Mouse (Mus musculus) heart, postnatal 10 days (tissue): ENCODE results near the gene Coa3. TPM values are rescaled to one million over a fixed set of nuclear protein-coding genes. Genes with fewer than 3 reads are reported as not detected.
"Not testable (repeated sequence)": the region's sequence is repeated elsewhere in the genome, so short reads cannot be mapped to it uniquely, and the experiment has no call there.

Experiments
- DNase-seq, 2 experiments: peaks; one replicate each; pipeline ENCODE4 v3.0.0; 2021
- intact Hi-C: fragments of 180-260 bp; cut with DNase I; formaldehyde crosslinking; loops from one replicate; pipeline ENCODE4 v1.15.1; 2025
- total RNA-seq, 2 experiments: library from RNA; stranded (reverse); gene quantifications; 2 replicates each; pipeline ENCODE4 v1.2.3; 2021

The Coa3 gene
- 10 to 100 TPM; 84.2 to 92.6 TPM for total RNA-seq

- peak; percentile 90 to 92 for DNase-seq
- intact Hi-C loops, result loop anchor here (2.0 kb wide), 1 partner anchor 26 kb away; the partner anchor contains the start of gene Vps25
These were observed at the start of gene Coa3, which contains the start of gene Cntd1 for GRCm38 (mm10) chr11:101278223-101279192. TSS of gene Coa3 (minus strand) at chr11:101279114. TSS of gene Cntd1 (plus strand) at chr11:101279012.

GRCm38 (mm10) chr11:101327311-101327710, 48.4 kb upstream of the Coa3 start:
- intact Hi-C loops, result no loop called here
- no peak for DNase-seq

- intact Hi-C loops, result no loop called here
- no peak for DNase-seq
These were observed 47.2 kb upstream of the Coa3 start for GRCm38 (mm10) chr11:101326147-101326546.

GRCm38 (mm10) chr11:101325201-101325600, 46.3 kb upstream of the Coa3 start:
- DNase-seq, intact Hi-C loops: not testable (repeated sequence)

- DNase-seq, result no peak
- intact Hi-C loops, result no loop called here
These were observed 45.8 kb upstream of the Coa3 start, which contains the start of gene Aoc2 for GRCm38 (mm10) chr11:101324763-101325162. TSS of gene Aoc2 (plus strand) at chr11:101325063.

- intact Hi-C loops, result loop anchor here (1.0 kb wide), 1 partner anchor 72 kb away; no protein-coding TSS in a partner anchor
These were observed 44.7 kb upstream of the Coa3 start for GRCm38 (mm10) chr11:101323609-101324008.

GRCm38 (mm10) chr11:101316501-101316917, 37.6 kb upstream of the Coa3 start:
- intact Hi-C loops, result no loop called here
- DNase-seq, result no peak

More at GRCm38 (mm10) chr11:101323609-101324008, 44.7 kb upstream of the Coa3 start:
- peak; percentile 84 to 88 for DNase-seq

- intact Hi-C loops, result no loop called here
- DNase-seq, result peak; percentile 95 to 96
These were observed 37.0 kb upstream of the Coa3 start, which contains the start of gene Psme3 for GRCm38 (mm10) chr11:101315665-101316500. TSS of gene Psme3 (plus strand) at chr11:101316213.

- no peak for DNase-seq
- intact Hi-C loops, result no loop called here
These were observed 36.3 kb upstream of the Coa3 start for GRCm38 (mm10) chr11:101315082-101315650.

- no peak for DNase-seq
- intact Hi-C loops, result no loop called here
These were observed 35.7 kb upstream of the Coa3 start for GRCm38 (mm10) chr11:101314567-101314966.

GRCm38 (mm10) chr11:101312150-101312549, 33.2 kb upstream of the Coa3 start:
- no peak for DNase-seq
- intact Hi-C loops, result no loop called here

- no peak for DNase-seq
- intact Hi-C loops, result no loop called here
These were observed 32.2 kb upstream of the Coa3 start for GRCm38 (mm10) chr11:101311083-101311482.

- DNase-seq, result no peak
- intact Hi-C loops, result loop anchor here (10.0 kb wide), 1 partner anchor 213 kb away; the partner anchor contains the start of gene Psmc3ip
These were observed 28.8 kb upstream of the Coa3 start for GRCm38 (mm10) chr11:101307744-101308143.

- intact Hi-C loops, result loop anchor here (1.0 to 10.0 kb wide), 3 partner anchors 49 to 207 kb away; partner anchors contain the start of genes Psmc3ip and Vps25
- DNase-seq, result peak; percentile 96 to 99
These were observed 23.3 kb upstream of the Coa3 start, which contains the start of gene Becn1 for GRCm38 (mm10) chr11:101302004-101302798. TSS of gene Becn1 (minus strand) at chr11:101302286.

- intact Hi-C loops, result loop anchor here (1.0 to 10.0 kb wide), 3 partner anchors 49 to 207 kb away; partner anchors contain the start of genes Psmc3ip and Vps25
- no peak for DNase-seq
These were observed 22.5 kb upstream of the Coa3 start for GRCm38 (mm10) chr11:101301299-101302003.

- intact Hi-C loops, result loop anchor here (10.0 kb wide), 1 partner anchor 206 kb away; the partner anchor contains the start of gene Psmc3ip
- no peak for DNase-seq
These were observed 22.0 kb upstream of the Coa3 start for GRCm38 (mm10) chr11:101300881-101301280.

GRCm38 (mm10) chr11:101295191-101295590, 16.3 kb upstream of the Coa3 start:
- intact Hi-C loops, result no loop called here
- no peak for DNase-seq

- intact Hi-C loops, result no loop called here
- DNase-seq, result no peak
These were observed 12.3 kb upstream of the Coa3 start for GRCm38 (mm10) chr11:101291231-101291630.
